Mouse (Mus musculus) forebrain, embryonic 11.5 days (tissue): ENCODE measurements around the gene Dhrs1. TPM values are rescaled to one million over a fixed set of nuclear protein-coding genes. Genes with fewer than 3 reads are reported as not detected.
A peak's percentile ranks its signal among the peaks of the same experiment; 100 is the strongest.

ENCODE experiments used
- ATAC-seq: fragments of 200-750 bp; cut with Nextera tagmentation; replicated peaks from 2 replicates; pipeline ENCODE4 v1.8.0; 2017; ENCODE audit warnings: moderate TSS enrichment; ENCODE audit not compliant: low FRiP score
- DNase-seq: peaks from one replicate; pipeline ENCODE4 v3.0.0-alpha.2; 2017; ENCODE audit warnings: low spot score
- H3K27ac ChIP-seq: fragments of 300-500 bp; sonication (generic); 2 replicates; pipeline ENCODE4 v1.5.1; 2014; ENCODE audit warnings: low read depth, low read length
- H3K27me3 ChIP-seq: fragments of 300-500 bp; sonication (generic); 2 replicates; pipeline ENCODE4 v1.6.1; 2014; ENCODE audit warnings: mild to moderate bottlenecking, low read length, mixed read lengths; ENCODE audit not compliant: control insufficient read depth, insufficient read depth
- H3K36me3 ChIP-seq: fragments of 300-500 bp; sonication (generic); 2 replicates; pipeline ENCODE4 v1.6.1; 2014; ENCODE audit warnings: mild to moderate bottlenecking, low read length, moderate library complexity, mixed read lengths; ENCODE audit not compliant: control insufficient read depth, insufficient read depth
- H3K4me1 ChIP-seq: fragments of 300-500 bp; sonication (generic); replicated peaks from 2 replicates; pipeline ENCODE4 v1.6.1; 2014; ENCODE audit warnings: low read length, mixed read lengths; ENCODE audit not compliant: control insufficient read depth, insufficient read depth
- H3K4me2 ChIP-seq: fragments of 300-500 bp; sonication (generic); 2 replicates; pipeline ENCODE4 v1.6.1; 2014; ENCODE audit warnings: low read depth, mild to moderate bottlenecking, low read length, moderate library complexity, mixed read lengths; ENCODE audit not compliant: severe bottlenecking
- H3K4me3 ChIP-seq: fragments of 300-500 bp; sonication (generic); 2 replicates; pipeline ENCODE4 v1.5.1; 2014; ENCODE audit warnings: low read depth, low read length
- H3K9ac ChIP-seq: fragments of 300-500 bp; sonication (generic); 2 replicates; pipeline ENCODE4 v1.6.1; 2014; ENCODE audit warnings: low read length
- H3K9me3 ChIP-seq: fragments of 300-500 bp; sonication (generic); 2 replicates; pipeline ENCODE4 v1.6.1; 2016; ENCODE audit warnings: low read length, mixed read lengths; ENCODE audit not compliant: control insufficient read depth
- WGBS: fragments of 180-500 bp; shearing (Covaris S2); extraction: QIAGEN DNeasy Blood & Tissue Kit; methylation state at CpG from one replicate; pipeline ENCODE4 v1.1.7; 2014; 5-methylcytosine and 5-hydroxymethylcytosine counted together
- polyA plus RNA-seq: library from polyadenylated mRNA; unstranded; fragments of >200 nt; fragmentation: Nextera tagmentation; extraction: Ambion mirVana; gene quantifications from 2 replicates; pipeline ENCODE4 v1.2.1, GENCODE M21; 2014

Dhrs1 gene
- polyA plus RNA-seq, 1 experiment from 2014 or later: 63.6 TPM

DNA sequence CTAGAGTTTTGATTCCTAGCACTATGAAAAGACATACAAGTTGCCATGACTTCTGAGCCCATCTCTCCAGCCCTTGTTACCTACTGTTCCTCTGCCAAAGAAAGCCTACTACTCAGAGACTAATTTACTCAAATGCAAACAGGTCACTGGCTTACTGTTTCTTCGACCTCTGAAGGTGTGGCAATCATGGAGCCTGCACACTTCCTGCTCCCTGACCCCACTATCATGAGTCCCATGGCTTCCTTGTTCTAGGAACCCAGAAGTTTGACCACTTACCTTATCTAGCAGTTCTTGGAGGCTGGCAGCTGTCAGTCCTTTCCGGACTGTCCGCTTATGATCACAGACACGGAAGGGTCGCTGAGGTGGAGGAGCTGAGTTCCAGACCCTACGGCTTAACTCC lies 12.1 kb upstream of the Dhrs1 start:
- WGBS: 88% methylated on average over 6 of the region's 6 CpGs
- Histone ChIP-seq H3K36me3 (peaks cover 13% of the 10 kb centered on the region; the same call in 1 of the 2 replicates), H3K4me1 (peaks cover 6% of the 10 kb centered on the region; the same call in 1 of the 2 replicates), H3K9me3 (no peaks in the 10 kb centered on the region), H3K9ac (no peak overlapping the region), H3K27ac (no peak overlapping the region), H3K4me2 (no peak overlapping the region), H3K27me3 (peaks cover 19% of the 10 kb centered on the region), H3K4me3 (no peak overlapping the region)
- DNase-seq: no peak
- no peak for ATAC-seq

DNA sequence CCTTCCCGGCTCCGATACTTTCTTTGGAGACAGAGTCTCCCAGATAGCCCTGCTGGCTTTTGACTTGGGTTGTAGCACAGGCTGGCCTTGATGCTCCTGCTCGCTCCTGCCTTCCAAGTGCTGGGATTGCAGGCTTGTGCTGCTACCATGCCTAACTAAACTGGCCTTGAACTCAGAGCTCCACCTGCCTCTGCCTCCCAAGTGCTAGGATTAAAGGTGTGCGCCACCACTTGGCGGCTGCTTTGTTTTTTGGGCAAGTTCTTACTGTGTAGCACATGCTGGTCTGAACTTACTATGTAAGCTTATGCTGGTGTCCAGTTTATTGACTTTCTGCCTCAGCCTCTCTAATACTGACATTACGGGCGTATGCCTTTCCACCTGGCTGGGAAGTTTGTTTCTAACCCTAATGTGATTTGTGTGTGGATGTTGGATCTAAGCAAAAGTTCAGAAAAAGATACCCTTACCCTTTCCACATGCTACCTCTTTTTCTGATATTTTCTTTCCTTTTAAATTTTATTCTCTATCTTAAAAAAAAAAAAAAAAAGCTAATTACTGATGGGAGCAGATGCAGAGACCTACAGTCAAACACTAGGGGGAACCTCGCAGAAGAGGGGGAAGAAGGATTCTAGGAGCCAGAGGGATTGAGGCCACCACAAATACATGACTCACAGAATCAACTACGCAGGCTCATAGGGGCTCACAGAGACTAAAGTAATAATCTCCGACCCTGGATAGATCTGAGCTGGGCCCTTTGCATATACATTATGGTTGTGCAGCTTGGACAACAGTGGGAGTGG lies 1.8 kb upstream of the Dhrs1 start:
- Histone ChIP-seq H3K9me3 (no peaks in the 10 kb centered on the region), H3K4me1 (peaks cover 9% of the 10 kb centered on the region; the same call in 1 of the 2 replicates), H3K27me3 (no peaks in the 10 kb centered on the region), H3K36me3 (peaks cover 2% of the 10 kb centered on the region; the same call in 1 of the 2 replicates), H3K4me3 (0 out of 2 replicates have a peak overlapping the region, but pooled peaks have one; percentile 92), H3K9ac (no peak overlapping the region), H3K4me2 (no peak overlapping the region), H3K27ac (no peak overlapping the region)
- WGBS: 91% methylated on average over 10 of the region's 10 CpGs
- no peak for ATAC-seq
- no peak for DNase-seq

DNA sequence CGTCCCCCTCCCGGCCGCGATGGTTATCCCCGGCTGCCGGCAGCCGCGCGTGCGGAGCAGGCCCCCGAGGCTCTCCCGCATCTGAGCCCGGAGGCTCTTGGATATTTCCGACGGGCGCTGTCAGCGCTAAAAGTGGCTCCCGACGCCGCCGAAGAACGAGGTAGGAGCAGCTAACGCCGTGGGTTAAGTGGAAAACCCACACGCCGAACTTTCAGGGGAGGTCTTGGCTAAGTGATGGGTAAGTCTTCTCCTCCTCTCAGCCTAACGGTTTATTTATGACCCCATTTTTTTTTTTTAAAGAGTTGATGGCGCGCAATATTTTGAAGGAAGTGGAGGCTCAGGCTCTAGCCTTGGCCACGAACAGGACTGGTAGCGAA lies 359 bp upstream of the Dhrs1 start:
- H3K4me1 ChIP-seq: peaks cover 9% of the 10 kb centered on the region; the same call in 1 of the 2 replicates
- no peaks in the 10 kb centered on the region for H3K9me3 ChIP-seq
- no peak overlapping the region for H3K27ac ChIP-seq
- WGBS: under 1% methylated on average over 29 of the region's 31 CpGs
- peak overlapping the region; percentile 96 for H3K4me2 ChIP-seq
- DNase-seq (no peak), ATAC-seq (no peak)
- peak overlapping the region; percentile 85 for H3K9ac ChIP-seq
- peaks cover 2% of the 10 kb centered on the region; the same call in 1 of the 2 replicates for H3K36me3 ChIP-seq
- H3K4me3 ChIP-seq: peak overlapping the region; percentile 92
- no peaks in the 10 kb centered on the region for H3K27me3 ChIP-seq

DNA sequence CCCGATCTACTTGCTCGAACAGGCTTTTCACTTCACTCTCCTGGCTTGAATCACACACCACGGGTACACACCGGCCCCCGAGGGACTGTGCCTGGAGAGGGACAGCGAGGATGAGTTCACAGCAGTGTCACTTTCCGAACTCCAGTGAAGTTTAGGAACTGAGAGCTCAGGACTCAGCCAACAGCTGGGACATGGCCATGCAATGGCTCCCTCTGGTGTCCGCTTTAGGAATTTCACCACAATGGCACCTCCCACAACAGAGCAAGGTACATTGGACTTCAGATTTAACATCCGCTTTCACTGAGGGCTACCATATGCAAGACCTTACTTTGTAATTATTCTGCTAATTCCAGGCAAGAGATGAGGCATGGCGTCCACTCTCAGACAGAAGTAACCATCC lies 1.8 kb downstream of the Dhrs1 start:
- Histone ChIP-seq H3K27me3 (no peaks in the 10 kb centered on the region), H3K9ac (no peak overlapping the region), H3K4me2 (no peak overlapping the region), H3K36me3 (no peaks in the 10 kb centered on the region; the same call in 1 of the 2 replicates), H3K9me3 (no peaks in the 10 kb centered on the region), H3K4me3 (no peak overlapping the region), H3K4me1 (peaks cover 9% of the 10 kb centered on the region; the same call in 1 of the 2 replicates), H3K27ac (no peak overlapping the region)
- ATAC-seq (peak; percentile 53; the same call in 1 of the 2 replicates), DNase-seq (peak; percentile 91)
- WGBS: 22% methylated on average over 10 of the region's 10 CpGs

DNA sequence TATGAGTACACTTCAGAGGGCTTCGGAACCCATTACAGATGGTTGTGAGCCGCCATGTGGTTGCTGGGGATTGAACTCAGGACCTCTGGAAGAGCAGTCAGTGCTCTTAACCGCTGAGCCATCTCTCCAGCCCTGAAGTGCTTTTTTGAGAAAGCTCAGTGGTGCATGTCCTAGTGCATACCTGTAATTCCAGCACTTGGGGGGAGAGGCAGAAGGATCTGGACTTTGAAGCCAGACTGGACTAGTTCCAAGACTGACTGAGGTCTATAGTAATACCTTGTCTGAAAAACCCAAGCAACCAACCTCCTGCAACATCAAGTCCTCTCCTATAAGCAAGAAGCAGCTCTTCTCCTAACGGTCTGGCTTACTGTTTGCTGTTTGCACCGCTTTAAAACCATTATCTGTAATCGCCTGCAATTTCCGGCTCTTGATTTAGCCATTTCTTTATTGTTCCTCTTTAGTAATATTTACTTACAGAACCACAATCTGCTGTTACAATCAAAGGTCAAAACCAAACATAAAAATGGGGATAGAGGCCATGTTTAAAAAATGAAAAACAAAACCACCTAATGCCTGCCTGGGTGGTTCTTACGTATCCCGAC lies 8.3 kb downstream of the Dhrs1 start:
- H3K9ac ChIP-seq: no peak overlapping the region
- H3K4me1 ChIP-seq: no peaks in the 10 kb centered on the region
- no peak overlapping the region for H3K4me3 ChIP-seq
- H3K9me3 ChIP-seq: no peaks in the 10 kb centered on the region
- H3K27ac ChIP-seq: no peak overlapping the region
- DNase-seq (no peak), ATAC-seq (no peak)
- H3K27me3 ChIP-seq: no peaks in the 10 kb centered on the region
- no peaks in the 10 kb centered on the region for H3K36me3 ChIP-seq
- no peak overlapping the region for H3K4me2 ChIP-seq
- WGBS: 89% methylated on average over 9 of the region's 9 CpGs

DNA sequence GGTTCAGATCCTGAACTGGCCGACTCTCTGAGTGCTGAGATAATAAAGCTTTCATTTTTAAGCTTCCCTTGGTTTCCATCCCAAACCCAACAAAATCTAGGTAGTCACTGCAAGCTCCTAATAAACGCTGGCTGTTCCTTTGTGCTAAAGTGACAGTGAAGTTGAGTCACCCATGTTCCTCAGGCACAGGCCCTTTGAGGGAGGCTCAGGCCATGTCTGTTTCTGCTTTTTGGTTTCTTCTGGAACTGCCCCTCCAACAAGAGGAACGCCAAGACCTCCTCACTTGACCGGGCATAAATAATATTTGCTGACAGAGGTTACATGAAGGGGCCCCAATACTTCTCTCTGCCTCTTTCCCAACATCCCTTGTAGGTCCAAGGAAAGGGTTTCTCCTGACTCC lies 9.7 kb downstream of the Dhrs1 start:
- no peak for DNase-seq
- Histone ChIP-seq H3K27me3 (no peaks in the 10 kb centered on the region), H3K27ac (no peak overlapping the region), H3K9ac (no peak overlapping the region), H3K4me1 (no peaks in the 10 kb centered on the region), H3K4me3 (no peak overlapping the region), H3K9me3 (no peaks in the 10 kb centered on the region), H3K4me2 (no peak overlapping the region), H3K36me3 (no peaks in the 10 kb centered on the region)
- 81% methylated on average over 4 of the region's 4 CpGs for WGBS
- ATAC-seq: no peak

DNA sequence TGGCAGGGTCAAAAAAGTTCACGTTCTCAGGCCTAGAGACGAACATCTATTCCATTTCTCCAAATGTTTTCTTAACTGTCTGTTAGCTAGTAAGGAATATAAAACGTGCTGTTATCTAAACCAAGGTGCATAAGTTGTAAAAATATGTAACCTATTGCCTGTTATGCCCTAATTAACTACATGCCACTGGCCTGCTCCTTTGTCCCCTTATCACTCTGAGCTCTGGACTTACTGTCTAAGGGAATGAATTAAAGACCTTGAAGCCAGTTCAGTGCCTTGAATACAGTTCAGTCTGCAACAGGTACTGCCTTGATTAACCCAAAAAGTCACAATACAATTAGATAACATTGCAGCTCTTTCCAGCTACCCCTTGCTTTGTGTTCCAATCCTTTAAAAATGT lies 10.2 kb downstream of the Dhrs1 start:
- DNase-seq: no peak
- H3K4me1 ChIP-seq: no peaks in the 10 kb centered on the region
- no peaks in the 10 kb centered on the region for H3K9me3 ChIP-seq
- no peak overlapping the region for H3K27ac ChIP-seq
- no peak overlapping the region for H3K4me3 ChIP-seq
- ATAC-seq: no peak
- WGBS: 73% methylated on average over 3 of the region's 3 CpGs
- no peak overlapping the region for H3K4me2 ChIP-seq
- H3K36me3 ChIP-seq: no peaks in the 10 kb centered on the region
- H3K27me3 ChIP-seq: no peaks in the 10 kb centered on the region
- no peak overlapping the region for H3K9ac ChIP-seq

DNA sequence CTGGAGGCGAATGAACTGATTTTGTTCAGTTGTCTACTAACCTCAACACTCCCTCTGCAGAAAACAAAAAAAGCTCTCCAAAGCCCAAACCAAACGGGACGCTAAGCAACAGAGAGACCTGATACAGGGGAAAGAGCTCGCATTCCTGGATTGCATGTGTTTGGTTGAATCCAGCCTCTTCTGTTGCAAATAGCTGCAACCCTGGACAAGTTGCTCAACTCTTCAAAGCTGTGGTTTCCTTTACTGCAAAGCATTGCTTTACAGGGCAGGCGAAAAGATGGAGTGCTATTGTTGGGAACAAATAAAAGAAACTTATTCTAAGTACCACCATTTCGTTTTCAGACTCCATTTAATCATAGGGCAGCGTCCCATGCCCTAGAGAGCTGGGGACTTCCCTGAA lies 10.6 kb downstream of the Dhrs1 start:
- 78% methylated on average over 7 of the region's 7 CpGs for WGBS
- ATAC-seq: no peak
- H3K4me1 ChIP-seq: no peaks in the 10 kb centered on the region
- H3K4me3 ChIP-seq: no peak overlapping the region
- no peak overlapping the region for H3K4me2 ChIP-seq
- H3K36me3 ChIP-seq: no peaks in the 10 kb centered on the region
- no peaks in the 10 kb centered on the region for H3K27me3 ChIP-seq
- no peak for DNase-seq
- no peak overlapping the region for H3K27ac ChIP-seq
- H3K9ac ChIP-seq: no peak overlapping the region
- H3K9me3 ChIP-seq: no peaks in the 10 kb centered on the region
